Mouse (Mus musculus): ENCODE results near the gene Wipf2.

- TF ChIP-seq GATA1 (IDR thresholded peaks at IDR 0.05; ENCODE audit: borderline replicate concordance, low read length) (no peak), FLI1 (IDR thresholded peaks at IDR 0.05; ENCODE audit: low read length) (no peak)
Measured at GRCm38 (mm10) chr11:98902621-98903245, 39.3 kb downstream of the Wipf2 start.

Data from megakaryocyte, embryonic 14.5 days (primary cell).